Mouse (Mus musculus): ENCODE data around the gene Eif3l.

Eif3l gene

GRCm38 (mm10) chr15:79124331-79124875, 49.4 kb downstream of the Eif3l start:
- no peak for DNase-seq (ENCODE audit: low spot score)

GRCm38 (mm10) chr15:79126217-79126932, 51.4 kb downstream of the Eif3l start:
- DNase-seq (ENCODE audit: low spot score), result no peak

GRCm38 (mm10) chr15:79127101-79127500, 52.1 kb downstream of the Eif3l start:
- no peak for DNase-seq (ENCODE audit: low spot score)

DNA sequence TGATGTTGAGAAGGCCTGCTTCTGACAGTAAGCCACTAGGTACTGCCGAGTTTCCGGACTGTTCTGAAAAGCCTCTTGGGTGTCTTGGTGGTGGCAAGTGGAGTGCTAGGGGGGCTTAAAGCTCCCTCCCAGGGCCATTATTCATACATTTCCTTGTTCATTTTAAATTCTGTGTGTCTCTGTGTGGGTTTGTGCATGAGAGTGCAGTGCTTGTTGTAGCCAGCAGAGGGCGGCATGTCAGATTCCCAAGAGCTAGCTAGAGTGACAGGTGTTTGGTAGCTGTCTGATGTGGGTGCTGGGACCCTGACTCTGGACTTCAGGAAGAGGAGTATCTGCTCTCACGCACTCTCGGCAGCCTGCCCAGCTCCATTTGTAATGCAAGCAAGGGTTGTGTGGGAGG, 53.2 kb downstream of the Eif3l start:
- DNase-seq (ENCODE audit: low spot score), result no peak

DNA sequence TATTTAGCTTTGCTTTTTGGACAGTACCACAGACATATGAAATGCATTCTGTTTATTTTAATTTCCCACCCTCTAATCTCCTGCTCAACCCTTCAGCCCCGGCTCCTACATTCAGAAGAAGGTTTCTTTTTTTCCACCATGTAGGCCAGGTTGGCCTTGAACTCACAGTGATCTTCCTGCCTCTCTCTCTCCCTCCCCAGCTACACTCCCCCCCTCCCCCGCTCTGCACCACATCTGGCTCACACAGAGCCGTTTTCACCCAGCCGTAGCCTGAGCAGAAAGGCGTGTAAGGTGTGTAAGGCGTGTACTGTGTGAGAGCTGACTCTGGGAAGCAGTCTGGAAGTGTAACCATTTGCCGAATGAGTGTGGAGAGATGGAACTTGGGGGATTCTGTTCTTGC, 54.3 kb downstream of the Eif3l start:
- no peak for DNase-seq (ENCODE audit: low spot score)

GRCm38 (mm10) chr15:79130782-79131181, 55.8 kb downstream of the Eif3l start:
- DNase-seq (ENCODE audit: low spot score), result no peak

- no peak for DNase-seq (ENCODE audit: low spot score)
Observed at GRCm38 (mm10) chr15:79131442-79131841, 56.5 kb downstream of the Eif3l start.

GRCm38 (mm10) chr15:79133191-79133661, 58.2 kb downstream of the Eif3l start:
- no peak for DNase-seq (ENCODE audit: low spot score)

DNA sequence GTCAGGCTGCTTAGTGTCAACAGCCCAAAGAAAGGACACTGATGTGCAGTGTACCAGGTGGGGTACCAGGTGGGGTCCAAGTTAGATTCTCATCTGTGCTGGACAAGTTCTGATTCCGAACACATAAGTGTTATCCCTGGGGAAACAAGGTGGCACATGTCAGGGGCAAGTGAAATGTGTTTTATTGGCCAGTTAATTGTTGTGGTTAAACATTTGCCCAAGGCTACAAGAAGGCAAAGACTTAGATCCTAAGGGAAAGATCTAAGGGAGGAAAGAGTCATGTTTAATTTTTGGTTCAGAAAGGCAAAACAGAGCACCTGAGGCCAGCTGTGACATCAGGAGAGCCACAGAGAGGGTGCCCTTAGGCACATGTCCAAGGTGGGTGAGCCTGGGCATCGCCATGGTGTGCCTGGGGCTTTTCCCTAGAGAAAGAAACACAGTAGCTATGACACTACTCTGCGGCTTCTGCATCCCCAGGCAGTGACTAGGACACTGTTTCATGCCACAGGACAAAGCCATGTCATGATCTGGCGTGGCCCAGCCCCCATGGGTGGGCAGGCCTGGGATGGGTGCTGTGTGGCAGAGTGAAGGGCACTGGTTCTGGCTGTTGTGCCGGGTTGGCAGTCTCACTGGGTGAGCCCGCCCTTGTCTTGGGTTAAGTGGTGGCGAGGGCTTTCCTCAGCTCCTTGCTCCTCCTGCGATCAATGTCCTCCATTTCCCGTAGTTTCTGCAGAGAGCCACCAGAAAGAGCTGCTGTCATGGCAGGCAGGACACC, 59.7 kb downstream of the Eif3l start:
- DNase-seq (ENCODE audit: low spot score), result no peak

- DNase-seq (ENCODE audit: low spot score), result no peak
Observed at GRCm38 (mm10) chr15:79135332-79135731, 60.4 kb downstream of the Eif3l start.

GRCm38 (mm10) chr15:79135783-79136575, 61.0 kb downstream of the Eif3l start:
- no peak for DNase-seq (ENCODE audit: low spot score)

- DNase-seq (ENCODE audit: low spot score), result no peak
Observed at GRCm38 (mm10) chr15:79139640-79140039, 64.7 kb downstream of the Eif3l start.

- DNase-seq (ENCODE audit: low spot score), result peak; percentile 89
Observed at GRCm38 (mm10) chr15:79140866-79141565, 66.0 kb downstream of the Eif3l start, which contains the start of the genes Polr2f and 1700088E04Rik. TSS of gene Polr2f (plus strand) at chr15:79141009. TSS of gene 1700088E04Rik (minus strand) at chr15:79141253.

- DNase-seq (ENCODE audit: low spot score), result no peak
Observed at GRCm38 (mm10) chr15:79141566-79141917, 66.6 kb downstream of the Eif3l start.

DNA sequence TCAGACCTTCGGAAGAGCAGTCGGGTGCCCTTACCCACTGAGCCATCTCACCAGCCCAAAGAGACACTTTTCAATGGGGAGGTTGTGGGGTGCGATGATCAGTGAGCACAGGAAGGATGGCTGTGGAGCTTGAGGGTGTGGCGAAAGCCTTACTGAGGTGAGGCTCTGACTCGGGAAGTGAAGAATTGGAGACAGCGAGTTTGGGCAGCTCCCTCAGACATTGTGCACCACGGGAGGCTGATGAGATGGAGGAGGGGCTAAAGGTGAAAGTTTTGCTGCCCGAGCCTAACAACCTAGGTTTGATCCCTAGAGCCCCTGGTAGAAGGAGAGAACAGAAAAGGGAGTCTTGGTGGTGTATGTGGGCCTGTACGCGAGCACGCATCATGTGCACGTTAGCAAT, 68.3 kb downstream of the Eif3l start:
- DNase-seq (ENCODE audit: low spot score), result no peak

Data from spleen, adult 12 weeks (tissue).